Mouse (Mus musculus) neural tube, embryonic 14.5 days (tissue): ENCODE data around the gene Atg2a. TPM values are rescaled to one million over a fixed set of nuclear protein-coding genes. Genes with fewer than 3 reads are reported as not detected.
"Not testable (repeated sequence)": the region's sequence is repeated elsewhere in the genome, so short reads cannot be mapped to it uniquely, and the experiment has no call there.

Experiments used
- ATAC-seq: fragments of 200-750 bp; cut with Nextera tagmentation; 2 replicates; pipeline ENCODE4 v1.8.0; 2017; ENCODE audit warnings: low read depth, mild to moderate bottlenecking, moderate TSS enrichment, moderate library complexity
- H3K27ac ChIP-seq: fragments of 300-500 bp; sonication (generic); 2 replicates; pipeline ENCODE4 v1.5.1; 2014; ENCODE audit warnings: low read depth, mild to moderate bottlenecking, control low read depth, low read length, moderate library complexity, mixed read lengths
- H3K27me3 ChIP-seq: fragments of 300-500 bp; sonication (generic); 2 replicates; pipeline ENCODE4 v1.6.1; 2014; ENCODE audit warnings: low read length; ENCODE audit not compliant: control insufficient read depth, insufficient read depth
- H3K36me3 ChIP-seq: fragments of 300-500 bp; sonication (generic); 2 replicates; pipeline ENCODE4 v1.6.1; 2014; ENCODE audit warnings: low read length, mixed read lengths; ENCODE audit not compliant: control insufficient read depth, insufficient read depth
- H3K4me1 ChIP-seq: fragments of 300-500 bp; sonication (generic); 2 replicates; pipeline ENCODE4 v1.6.1; 2014; ENCODE audit warnings: low read length; ENCODE audit not compliant: control insufficient read depth, insufficient read depth
- H3K4me2 ChIP-seq: fragments of 300-500 bp; sonication (generic); 2 replicates; pipeline ENCODE4 v1.6.1; 2014; ENCODE audit warnings: mild to moderate bottlenecking, low read depth, low read length, control low read depth
- H3K4me3 ChIP-seq: fragments of 300-500 bp; sonication (generic); 2 replicates; pipeline ENCODE4 v1.5.1; 2014; ENCODE audit warnings: low read depth, low read length, control low read depth, mixed read lengths
- H3K9ac ChIP-seq: fragments of 300-500 bp; sonication (generic); replicated peaks from 2 replicates; pipeline ENCODE4 v1.6.1; 2014; ENCODE audit warnings: low read depth, mild to moderate bottlenecking, control low read depth, low read length, mixed read lengths
- H3K9me3 ChIP-seq: fragments of 300-500 bp; sonication (generic); 2 replicates; pipeline ENCODE4 v1.6.1; 2016; ENCODE audit warnings: low read length; ENCODE audit not compliant: control insufficient read depth
- WGBS: fragments of 180-500 bp; shearing (Covaris S2); extraction: QIAGEN DNeasy Blood & Tissue Kit; methylation state at CpG from one replicate; pipeline ENCODE4 v1.1.7; 2014; 5-methylcytosine and 5-hydroxymethylcytosine counted together
- polyA plus RNA-seq: library from polyadenylated mRNA; unstranded; fragments of >200 nt; fragmentation: Nextera tagmentation; extraction: Ambion mirVana; gene quantifications from 2 replicates; pipeline ENCODE4 v1.2.1, GENCODE M21; 2014

Gene Atg2a
- polyA plus RNA-seq, 1 experiment from 2014 or later, result 16.1 TPM

DNA sequence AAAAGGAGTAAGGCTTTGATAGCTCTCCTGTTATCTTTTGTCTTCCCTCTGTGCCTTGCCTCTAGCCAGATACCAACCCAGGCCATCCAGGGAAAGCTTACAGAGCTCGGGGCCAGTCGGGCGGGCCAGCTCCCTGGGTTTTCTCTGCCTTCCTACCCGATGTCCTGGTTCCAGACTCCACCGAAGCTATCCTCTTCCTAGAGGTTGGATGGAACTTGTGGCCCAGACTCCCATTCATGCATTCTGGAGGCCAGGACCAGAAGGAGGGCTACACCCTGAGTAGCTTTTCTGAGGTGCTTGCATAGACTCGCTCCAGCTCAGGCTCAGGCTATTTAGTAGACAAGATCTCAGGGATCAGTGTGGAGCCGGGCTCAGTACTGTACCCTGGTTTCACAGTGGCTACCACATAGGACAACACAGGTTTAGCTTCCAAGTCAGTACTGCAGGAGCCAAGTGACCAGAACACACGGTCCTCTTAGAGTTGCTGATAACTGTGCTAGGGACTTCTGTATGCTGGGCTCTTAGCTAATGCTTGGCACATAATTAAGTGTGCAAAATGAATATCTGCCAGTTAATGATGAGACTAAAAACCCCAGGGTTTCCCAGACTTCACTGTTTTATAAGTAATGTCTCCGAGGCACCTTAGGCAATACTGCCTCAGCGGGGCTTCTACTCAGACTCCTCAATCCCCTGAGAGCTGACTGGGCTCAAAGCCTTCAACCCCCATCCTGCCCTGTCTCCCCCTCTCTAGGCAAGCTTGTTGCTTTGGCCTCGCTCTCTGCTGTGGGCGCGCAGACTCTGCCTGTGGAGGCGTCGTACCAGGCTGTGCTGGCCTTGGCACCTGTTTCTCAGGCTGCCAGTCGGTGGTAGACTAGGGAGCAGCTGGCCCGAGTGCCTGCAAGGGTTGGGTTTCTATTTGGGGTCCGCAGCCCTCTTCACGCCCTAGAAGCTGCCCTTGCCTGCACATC lies 45.2 kb downstream of the Atg2a start:
- Histone ChIP-seq H3K27me3 (no peaks in the 10 kb centered on the region), H3K27ac (no peak overlapping the region), H3K4me1 (no peaks in the 10 kb centered on the region; the same call in 1 of the 2 replicates), H3K4me3 (no peak overlapping the region), H3K9ac (no peak overlapping the region), H3K36me3 (peaks cover 26% of the 10 kb centered on the region), H3K9me3 (no peaks in the 10 kb centered on the region), H3K4me2 (no peak overlapping the region)
- ATAC-seq, result no peak
- 88% methylated on average over 19 of the region's 19 CpGs for WGBS

DNA sequence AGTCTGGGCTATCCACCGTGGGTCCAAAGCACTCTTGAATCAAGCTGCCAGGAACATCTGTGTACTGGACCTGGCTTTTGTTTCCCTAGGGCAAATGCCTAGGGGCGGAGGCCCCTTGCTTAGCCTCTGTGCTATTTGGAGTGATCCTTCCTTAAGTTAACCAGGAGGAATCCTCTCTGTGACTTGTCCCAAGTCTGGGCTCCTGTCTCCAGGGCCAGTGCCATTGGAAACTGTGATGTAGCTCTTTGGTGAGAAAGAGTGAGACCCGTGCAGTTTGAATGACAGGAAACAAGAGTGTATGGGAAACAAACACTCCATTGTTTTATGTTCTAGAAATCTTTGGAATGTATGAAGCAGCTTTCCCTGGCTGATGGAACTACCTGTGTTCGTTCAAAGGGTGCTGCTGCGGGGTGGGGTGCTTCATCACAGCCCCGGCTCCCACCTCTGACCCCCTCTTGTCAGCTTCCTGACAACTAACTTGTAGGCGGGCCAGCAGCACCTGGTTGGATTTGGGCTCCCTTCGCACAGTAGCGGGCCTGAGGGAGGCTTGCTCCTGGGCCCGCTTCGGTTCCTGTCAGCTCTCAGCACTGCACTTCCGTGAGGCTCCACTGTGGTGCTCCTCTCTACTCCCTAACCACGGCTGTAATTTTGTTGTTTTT lies 46.9 kb downstream of the Atg2a start:
- 78% methylated on average over 13 of the region's 13 CpGs for WGBS

DNA sequence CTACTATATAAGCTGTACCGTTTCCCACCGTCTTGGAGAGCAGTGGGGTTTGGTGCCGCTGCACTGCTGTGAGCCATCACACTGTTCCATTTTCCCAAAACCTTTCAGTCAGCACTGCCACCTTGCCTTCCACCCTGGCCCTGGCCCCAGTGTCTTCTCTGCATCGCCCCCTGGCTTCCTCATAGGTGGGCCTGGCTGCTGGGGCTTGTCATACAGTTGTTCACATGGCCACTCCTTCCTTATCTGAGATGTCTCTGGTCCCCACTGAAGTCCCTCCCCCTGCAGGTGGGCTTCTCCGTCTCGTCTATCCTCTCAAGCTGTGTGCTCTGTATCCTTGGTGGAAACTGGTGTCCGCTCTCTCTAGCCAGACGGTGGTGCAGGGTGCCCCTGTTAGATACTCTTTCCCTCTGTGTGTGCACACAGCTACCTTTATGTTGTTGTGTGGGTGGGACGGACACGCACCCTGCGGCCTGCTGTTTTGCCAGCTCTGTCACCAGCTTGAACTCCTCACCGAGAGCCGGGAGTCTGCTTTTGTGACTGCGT lies 48.3 kb downstream of the Atg2a start:
- no peak for ATAC-seq
- no peak overlapping the region for H3K27ac ChIP-seq
- no peak overlapping the region for H3K9ac ChIP-seq
- H3K36me3 ChIP-seq, result peaks cover 8% of the 10 kb centered on the region; the same call in 1 of the 2 replicates
- no peaks in the 10 kb centered on the region; the same call in 1 of the 2 replicates for H3K4me1 ChIP-seq
- no peak overlapping the region for H3K4me2 ChIP-seq
- H3K9me3 ChIP-seq, result no peaks in the 10 kb centered on the region
- 95% methylated on average over 14 of the region's 14 CpGs for WGBS
- H3K4me3 ChIP-seq, result no peak overlapping the region
- no peaks in the 10 kb centered on the region for H3K27me3 ChIP-seq

More for the DNA sequence above, 46.9 kb downstream of the Atg2a start:
- Histone ChIP-seq H3K27me3 (no peaks in the 10 kb centered on the region), H3K4me2 (no peak overlapping the region), H3K4me3 (no peak overlapping the region), H3K9me3 (no peaks in the 10 kb centered on the region), H3K36me3 (peaks cover 14% of the 10 kb centered on the region; the same call in 1 of the 2 replicates), H3K4me1 (no peaks in the 10 kb centered on the region; the same call in 1 of the 2 replicates), H3K9ac (no peak overlapping the region), H3K27ac (no peak overlapping the region)
- ATAC-seq, result no peak

DNA sequence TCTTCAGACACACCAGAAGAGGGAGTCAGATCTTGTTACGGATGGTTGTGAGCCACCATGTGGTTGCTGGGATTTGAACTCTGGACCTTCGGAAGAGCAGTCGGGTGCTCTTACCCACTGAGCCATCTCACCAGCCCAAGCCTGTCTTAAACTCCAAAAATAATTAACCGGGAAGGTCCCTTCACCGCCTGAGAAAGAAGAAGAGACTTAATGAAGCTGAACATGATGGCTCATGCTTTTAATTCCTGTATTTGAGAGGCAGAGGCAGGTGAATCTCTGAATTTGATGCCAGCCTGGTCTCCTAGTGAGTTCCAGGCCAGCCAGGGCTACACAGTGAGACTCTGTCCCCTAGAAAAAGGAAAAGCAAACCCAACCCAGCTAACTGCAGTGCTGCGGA lies 49.2 kb downstream of the Atg2a start:
- not testable (repeated sequence) for H3K4me1 ChIP-seq, ATAC-seq, H3K4me3 ChIP-seq, H3K9ac ChIP-seq, H3K27me3 ChIP-seq, H3K27ac ChIP-seq, H3K9me3 ChIP-seq, H3K4me2 ChIP-seq
- H3K36me3 ChIP-seq, result peaks cover 17% of the 10 kb centered on the region
- WGBS, result 93% methylated on average over 5 of the region's 6 CpGs

DNA sequence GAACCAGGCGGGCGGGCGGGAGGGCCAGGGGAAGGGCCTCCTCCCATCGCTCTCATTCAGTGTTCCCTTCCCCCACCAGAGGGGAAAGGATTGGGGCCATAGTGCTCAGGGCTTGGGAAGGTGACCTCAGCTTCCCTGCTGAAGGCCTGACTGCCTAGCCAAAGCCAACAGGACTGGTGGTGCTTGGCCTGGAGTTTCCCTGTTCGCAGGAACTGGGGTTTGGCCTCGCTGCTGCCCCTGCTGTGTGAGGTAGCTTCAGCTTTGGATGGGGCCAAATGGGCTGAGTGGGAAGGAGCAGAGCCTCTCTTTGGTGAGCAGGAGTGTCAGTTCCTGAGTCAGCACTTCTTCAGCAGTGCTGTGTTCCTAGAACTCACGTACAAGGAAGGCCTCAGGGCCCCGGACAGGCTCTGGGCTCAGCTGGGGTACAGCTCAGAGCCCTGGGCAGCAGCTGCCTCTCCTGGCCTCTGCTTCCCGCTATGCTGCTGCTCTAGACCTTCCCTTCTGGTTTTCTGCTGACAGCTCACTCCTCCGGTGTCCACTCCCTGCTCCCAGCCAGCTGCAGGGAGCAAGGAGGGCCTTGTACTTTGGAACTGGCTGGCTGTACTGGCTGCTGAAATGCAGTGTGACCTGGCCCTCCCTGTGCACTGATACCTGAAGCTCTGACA lies 49.8 kb downstream of the Atg2a start:
- WGBS, result 69% methylated on average over 10 of the region's 10 CpGs
- Histone ChIP-seq H3K27ac (no peak overlapping the region), H3K36me3 (peaks cover 17% of the 10 kb centered on the region), H3K9ac (no peak overlapping the region), H3K4me2 (no peak overlapping the region), H3K27me3 (no peaks in the 10 kb centered on the region), H3K4me1 (no peaks in the 10 kb centered on the region; the same call in 1 of the 2 replicates), H3K4me3 (no peak overlapping the region), H3K9me3 (no peaks in the 10 kb centered on the region)
- no peak; the same call in 1 of the 2 replicates for ATAC-seq

DNA sequence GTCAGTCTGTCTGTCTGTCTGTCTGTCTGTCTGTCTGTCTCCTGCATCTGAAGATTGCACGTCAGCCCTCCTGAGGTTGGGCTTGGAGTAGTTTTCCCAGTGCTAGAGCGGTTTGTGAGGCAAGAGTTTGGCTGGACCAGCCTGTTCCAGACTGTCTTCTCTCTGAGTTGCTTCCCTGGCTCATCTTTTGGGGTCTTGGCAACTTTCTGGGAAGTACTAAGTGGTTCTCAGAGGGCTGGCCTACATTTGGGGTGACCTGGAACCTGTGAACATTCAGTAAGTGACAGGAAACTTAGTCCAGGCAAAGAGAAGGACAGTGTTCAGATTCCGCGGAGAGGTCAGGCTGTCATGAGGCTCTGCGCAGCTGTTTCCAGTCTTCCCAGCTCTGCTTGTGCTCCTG lies 50.8 kb downstream of the Atg2a start:
- no peaks in the 10 kb centered on the region for H3K9me3 ChIP-seq
- H3K4me1 ChIP-seq, result no peaks in the 10 kb centered on the region; the same call in 1 of the 2 replicates
- no peak for ATAC-seq
- H3K4me2 ChIP-seq, result no peak overlapping the region
- no peak overlapping the region for H3K4me3 ChIP-seq
- peaks cover 24% of the 10 kb centered on the region for H3K36me3 ChIP-seq
- H3K9ac ChIP-seq, result no peak overlapping the region
- WGBS, result 92% methylated on average over 5 of the region's 5 CpGs
- H3K27me3 ChIP-seq, result no peaks in the 10 kb centered on the region
- no peak overlapping the region for H3K27ac ChIP-seq

DNA sequence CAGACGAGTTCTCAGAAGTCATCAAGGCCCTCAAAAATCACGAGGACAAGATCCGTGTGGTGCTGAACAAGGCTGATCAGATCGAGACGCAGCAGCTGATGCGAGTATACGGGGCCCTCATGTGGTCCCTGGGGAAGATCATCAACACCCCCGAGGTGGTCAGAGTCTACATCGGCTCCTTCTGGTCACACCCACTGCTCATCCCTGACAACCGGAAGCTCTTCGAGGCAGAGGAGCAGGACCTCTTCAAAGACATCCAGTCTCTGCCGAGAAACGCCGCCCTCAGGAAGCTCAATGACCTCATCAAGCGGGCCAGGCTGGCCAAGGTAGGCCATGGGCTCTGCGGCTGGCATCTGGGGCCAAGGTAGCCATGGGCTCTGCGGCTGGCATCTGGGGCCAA lies 52.8 kb downstream of the Atg2a start:
- 98% methylated on average over 17 of the region's 17 CpGs for WGBS
- no peak for ATAC-seq
- H3K36me3 ChIP-seq, result peaks cover 28% of the 10 kb centered on the region

DNA sequence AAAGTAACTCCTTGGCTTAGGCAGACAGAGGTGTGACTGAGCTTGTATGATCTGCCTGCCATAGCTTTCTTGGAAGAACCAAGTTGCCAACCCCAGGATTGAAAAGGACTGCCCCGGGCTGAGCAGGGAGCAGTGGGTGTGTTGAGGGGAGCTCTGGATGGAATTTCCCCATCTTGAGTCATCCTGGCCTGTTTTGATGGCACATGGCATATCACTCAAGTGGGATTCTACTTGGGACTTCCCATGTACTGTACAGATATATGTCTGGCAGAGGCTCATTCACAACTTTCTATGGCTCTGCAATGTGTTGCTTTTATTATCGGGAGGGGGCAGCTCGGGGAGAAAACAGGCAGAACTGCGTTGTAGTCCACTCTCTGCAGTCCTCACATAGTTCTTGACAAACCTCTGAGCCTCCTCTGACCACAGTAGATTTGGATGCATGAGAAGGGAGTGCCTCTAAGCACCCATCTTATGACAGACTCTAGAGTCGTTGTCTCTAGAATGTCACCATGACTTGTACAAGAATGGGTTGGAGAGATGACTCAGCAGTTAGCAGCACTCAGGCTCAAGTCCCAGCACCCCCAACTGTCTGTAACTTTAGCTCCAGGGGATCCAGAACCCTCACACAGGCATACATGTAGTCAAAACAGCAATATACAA lies 55.2 kb downstream of the Atg2a start:
- Histone ChIP-seq H3K4me1 (no peaks in the 10 kb centered on the region), H3K27me3 (no peaks in the 10 kb centered on the region), H3K4me2 (no peak overlapping the region), H3K9me3 (no peaks in the 10 kb centered on the region), H3K36me3 (peaks cover 28% of the 10 kb centered on the region), H3K9ac (no peak overlapping the region), H3K4me3 (no peak overlapping the region), H3K27ac (no peak overlapping the region)
- 91% methylated on average over 5 of the region's 5 CpGs for WGBS
- ATAC-seq, result no peak

More for the DNA sequence above, 52.8 kb downstream of the Atg2a start:
- Histone ChIP-seq H3K4me2 (no peak overlapping the region), H3K9me3 (no peaks in the 10 kb centered on the region), H3K27me3 (no peaks in the 10 kb centered on the region), H3K27ac (no peak overlapping the region), H3K4me3 (no peak overlapping the region), H3K4me1 (no peaks in the 10 kb centered on the region), H3K9ac (no peak overlapping the region)
